Mouse (Mus musculus) erythroblast, embryonic 14.5 days (primary cell): ENCODE measurements at regions not wholly inside any gene's neighbourhood (a gene's known extent, or its start where the extent isn't known, plus 50 kb on each side); places are given as distances from the start of the nearest gene placed in this dataset.

Experiments
- GATA1 ChIP-seq: IDR thresholded peaks from 2 replicates; pipeline ENCODE4 v1.6.1; 2012; ENCODE audit warnings: low read length, inconsistent platforms, mixed read lengths
- TAL1 ChIP-seq: IDR thresholded peaks from 3 replicates; pipeline ENCODE4 v1.6.1; 2012; ENCODE audit warnings: low read length, inconsistent platforms, mixed read lengths

GRCm38 (mm10) chr4:3084021-3084545, 83.0 kb upstream of the Vmn1r2 start:
- TF ChIP-seq GATA1: no peak
- no peak; the same call in 2 of the 3 replicates for TF ChIP-seq TAL1
